Mouse (Mus musculus): Measurements from ENCODE around the gene Lfng.

DNA sequence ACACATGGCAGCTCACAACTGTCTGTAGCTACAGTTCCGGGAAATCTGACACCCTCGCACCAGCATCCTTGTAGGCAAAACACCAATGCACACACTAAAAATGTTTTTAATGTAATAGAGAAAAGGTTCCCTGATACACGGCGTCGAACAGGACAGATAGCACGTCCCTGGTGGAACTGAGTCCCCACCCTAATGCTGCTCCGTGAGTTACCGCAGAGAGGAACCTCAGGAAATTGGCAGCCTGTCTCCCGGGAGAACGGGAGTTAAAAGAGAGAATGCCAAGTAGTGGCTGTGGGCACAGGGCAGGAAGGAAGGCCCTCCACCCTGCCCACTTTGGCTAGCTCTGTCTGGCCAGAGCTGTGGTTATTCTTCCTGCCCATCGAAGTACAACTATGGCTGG, 44.1 kb downstream of the Lfng start:
- TF ChIP-seq CTCF (IDR thresholded peaks at IDR 0.05; ENCODE audit: low read depth, low read length) (no peak), POLR2A (IDR thresholded peaks at IDR 0.05; ENCODE audit: extremely low read depth, insufficient read depth, low read length) (no peak)
